Mouse (Mus musculus): Measurements from ENCODE around the gene Anxa10.

- TF ChIP-seq CTCF (IDR thresholded peaks at IDR 0.05; ENCODE audit: borderline replicate concordance, control insufficient read depth, extremely low read depth, insufficient read depth, low read length, poor library complexity): no peak
- TF ChIP-seq POLR2A (IDR thresholded peaks at IDR 0.05; ENCODE audit: control insufficient read depth, extremely low read depth, insufficient read depth, low read length, poor library complexity): no peak
Measured at GRCm38 (mm10) chr8:62132662-62133366, 9.9 kb upstream of the Anxa10 start.
